Comparison of ENCODE assay signal across 9 mouse cellular contexts in genomic region chr9:108807674-108808073, GRCm38 (mm10). TPM values are rescaled to one million over a fixed set of nuclear protein-coding genes. Genes with fewer than 3 reads are reported as not detected.
DNase-seq lines count a peak whose midpoint lies in the region; ATAC-seq and TF ChIP-seq lines count a peak whose summit lies in the region.
"Had no signal": no experiment of that assay in that cellular context is flagged by ENCODE, and none has a peak within 500 bp of the region (broad histone marks: within the 10 kb centered on the region; RNA-seq: fewer than 3 reads in every experiment).

No protein-coding gene starts in this region.

- H3K27me3 ChIP-seq in heart, embryonic 11.5 days (ENCODE audit: control insufficient read depth, insufficient read depth, low read length), result no peaks in the 10 kb centered on the region
- no peaks in the 10 kb centered on the region for H3K27me3 ChIP-seq in G1E (ENCODE audit: insufficient read depth, low read length)
- H3K27me3 ChIP-seq in hindbrain, embryonic 13.5 days, result no peaks in the 10 kb centered on the region

- no peak overlapping the region for H3K27ac ChIP-seq in heart, embryonic 11.5 days (ENCODE audit: low read depth, low read length)
- peak overlapping the region; percentile 59 for H3K27ac ChIP-seq in hindbrain, embryonic 13.5 days
- no peak overlapping the region for H3K27ac ChIP-seq in left cerebral cortex, adult 2 months

- 67% methylated on average over 5 of the region's 5 CpGs for WGBS in heart, embryonic 11.5 days (ENCODE audit: insufficient replicate concordance)
- 74% methylated on average over 5 of the region's 5 CpGs for WGBS in hindbrain, embryonic 13.5 days

- no peak for DNase-seq in heart, postnatal 25 days (ENCODE audit: low spot score)
- DNase-seq in G1E (ENCODE audit: low spot score), result no peak
- no peak for DNase-seq in left cerebral cortex, adult 2 months (ENCODE audit: extremely low spot score in 1 of 2, low spot score in 2 of 2)
- DNase-seq in layer of hippocampus, postnatal 10 days (ENCODE audit: low spot score in 2 of 2), result no peak
- DNase-seq in adrenal gland, postnatal 25 days, result no peak

- peaks cover 28% of the 10 kb centered on the region for H3K4me1 ChIP-seq in heart, embryonic 11.5 days (ENCODE audit: control insufficient read depth, insufficient read depth, low read length)
- H3K4me1 ChIP-seq in G1E (ENCODE audit: insufficient read depth, low read depth, low read length), result peaks cover 46% of the 10 kb centered on the region
- peaks cover 23% of the 10 kb centered on the region for H3K4me1 ChIP-seq in hindbrain, embryonic 13.5 days (replicated peaks)

- H3K4me3 ChIP-seq in heart, embryonic 11.5 days (ENCODE audit: low read depth, low read length), result no peak overlapping the region
- peak overlapping the region; percentile 96; the same call in 1 of the 2 replicates for H3K4me3 ChIP-seq in G1E (ENCODE audit: low read depth, low read length)
- no peak overlapping the region for H3K4me3 ChIP-seq in hindbrain, embryonic 13.5 days
- H3K4me3 ChIP-seq in left cerebral cortex, adult 2 months, result no peak overlapping the region

- H3K9me3 ChIP-seq in heart, embryonic 11.5 days (replicated peaks; ENCODE audit: control insufficient read depth, low read length), result no peaks in the 10 kb centered on the region
- no peaks in the 10 kb centered on the region for H3K9me3 ChIP-seq in G1E (replicated peaks)
- H3K9me3 ChIP-seq in hindbrain, embryonic 13.5 days, result no peaks in the 10 kb centered on the region
- H3K9me3 ChIP-seq: megakaryocyte, embryonic 14.5 days had no signal

- no peak for ATAC-seq in heart, embryonic 11.5 days (replicated peaks; ENCODE audit: insufficient number of reproducible peaks, low FRiP score, low TSS enrichment)
- ATAC-seq in G1E (ENCODE audit: extremely low read depth, insufficient number of reproducible peaks, low FRiP score, poor library complexity, severe bottlenecking), result no peak
- no peak; the same call in 1 of the 2 replicates for ATAC-seq in hindbrain, embryonic 13.5 days (ENCODE audit: low FRiP score)
- ATAC-seq in megakaryocyte progenitor cell, adult 5-6 weeks (replicated peaks; ENCODE audit: poor library complexity), result peak; percentile 45

- no peak for TF ChIP-seq CTCF in G1E (IDR thresholded peaks at IDR 0.05; ENCODE audit: low read depth, low read length)
- no peak for TF ChIP-seq CTCF in left cerebral cortex, adult 2 months (IDR thresholded peaks at IDR 0.05)

- peak overlapping the region; percentile 93 for H3K4me2 ChIP-seq in heart, embryonic 11.5 days
- no peak overlapping the region for H3K4me2 ChIP-seq in hindbrain, embryonic 13.5 days

- no peak overlapping the region; the same call in 1 of the 2 replicates for H3K9ac ChIP-seq in heart, embryonic 11.5 days (ENCODE audit: low read depth, low read length)
- peak overlapping the region; percentile 25; the same call in 1 of the 2 replicates for H3K9ac ChIP-seq in hindbrain, embryonic 13.5 days

- H3K36me3 ChIP-seq in heart, embryonic 11.5 days (ENCODE audit: control insufficient read depth, insufficient read depth, low read length), result peaks cover 14% of the 10 kb centered on the region; the same call in 1 of the 2 replicates
- H3K36me3 ChIP-seq in G1E (replicated peaks), result peaks cover 83% of the 10 kb centered on the region
- H3K36me3 ChIP-seq in hindbrain, embryonic 13.5 days, result peaks cover 63% of the 10 kb centered on the region

- intact Hi-C loops in heart, postnatal 25 days (cut with DNase I), result loop anchor here (2.0 to 5.0 kb wide), 3 partner anchors 19 to 129 kb away; partner anchors contain the start of genes Celsr3 and Uqcrc1
- intact Hi-C loops in left cerebral cortex, adult 2 months (cut with DNase I), result no loop called here

RNA-seq across cellular contexts. Expression of gene Nckipsd, which starts 0.5 kb away (rescaled TPM):
- polyA plus RNA-seq in heart, embryonic 11.5 days (2014; fragmentation: Nextera tagmentation; extraction: Ambion mirVana), result 7.3 and 9.5 TPM in 2 replicates
- total RNA-seq in heart, postnatal 25 days (2021), result 1 to 10 TPM; 7.9 to 8.3 TPM
- total RNA-seq in G1E (2014; fragmentation: Nextera tagmentation) (4.7 and 6.3 TPM in 2 replicates), G1E (2017) (4.1 and 5.2 TPM in 2 replicates)
- 5.6 and 8.3 TPM in 2 replicates for polyA plus RNA-seq in G1E (2012)
- 25.9 and 30.7 TPM in 2 replicates for polyA plus RNA-seq in hindbrain, embryonic 13.5 days (2015; fragmentation: Nextera tagmentation; extraction: Ambion mirVana)
- total RNA-seq in megakaryocyte progenitor cell, adult 5-6 weeks (2015), result 8.4 and 8.7 TPM in 2 replicates
- 5.0 and 5.5 TPM in 2 replicates for total RNA-seq in megakaryocyte progenitor cell, adult 5-6 weeks (2017)
- 10 to 100 TPM; 64.7 to 68.0 TPM for total RNA-seq in left cerebral cortex, adult 2 months (2021)
- total RNA-seq in layer of hippocampus, postnatal 10 days (2021), result 10 to 100 TPM; 40.7 to 43.4 TPM
- total RNA-seq in adrenal gland, postnatal 25 days (2021), result 7.3 and 10.6 TPM in 2 replicates

RNA-seq across cellular contexts. Expression of gene Celsr3, which starts 18.4 kb away (rescaled TPM):
- 0.04 and 0.10 TPM in 2 replicates for polyA plus RNA-seq in heart, embryonic 11.5 days (2014; fragmentation: Nextera tagmentation; extraction: Ambion mirVana)
- total RNA-seq in heart, postnatal 25 days (2021), result under 1 TPM; 0.03 to 0.23 TPM
- total RNA-seq in G1E (2014; fragmentation: Nextera tagmentation), result not detected in 2 replicates
- 0.11 and 0.12 TPM in 2 replicates for total RNA-seq in G1E (2017)
- polyA plus RNA-seq in G1E (2012), result 0.01 TPM in 1 of 2 replicates, not detected in the other
- polyA plus RNA-seq in hindbrain, embryonic 13.5 days (2015; fragmentation: Nextera tagmentation; extraction: Ambion mirVana), result 13.8 and 14.3 TPM in 2 replicates
- total RNA-seq in megakaryocyte progenitor cell, adult 5-6 weeks (2015), result 4.5 and 5.4 TPM in 2 replicates
- 1.5 and 2.5 TPM in 2 replicates for total RNA-seq in megakaryocyte progenitor cell, adult 5-6 weeks (2017)
- total RNA-seq in left cerebral cortex, adult 2 months (2021), result 10 to 100 TPM; 65.1 to 75.0 TPM
- total RNA-seq in layer of hippocampus, postnatal 10 days (2021), result 10 to 100 TPM; 64.6 to 78.9 TPM
- 4.2 and 5.5 TPM in 2 replicates for total RNA-seq in adrenal gland, postnatal 25 days (2021)

RNA-seq across cellular contexts. Expression of gene Ip6k2, which starts 24.1 kb away (rescaled TPM):
- polyA plus RNA-seq in heart, embryonic 11.5 days (2014; fragmentation: Nextera tagmentation; extraction: Ambion mirVana), result 44.3 and 48.7 TPM in 2 replicates
- total RNA-seq in heart, postnatal 25 days (2021), result 10 to 100 TPM; 21.1 to 26.4 TPM
- 39.0 and 43.0 TPM in 2 replicates for total RNA-seq in G1E (2014; fragmentation: Nextera tagmentation)
- 35.7 and 43.8 TPM in 2 replicates for total RNA-seq in G1E (2017)
- polyA plus RNA-seq in G1E (2012), result 29.4 and 33.6 TPM in 2 replicates
- polyA plus RNA-seq in hindbrain, embryonic 13.5 days (2015; fragmentation: Nextera tagmentation; extraction: Ambion mirVana), result 222 and 228 TPM in 2 replicates
- 12.9 and 21.1 TPM in 2 replicates for total RNA-seq in megakaryocyte progenitor cell, adult 5-6 weeks (2015)
- total RNA-seq in megakaryocyte progenitor cell, adult 5-6 weeks (2017), result 40.9 and 50.6 TPM in 2 replicates
- total RNA-seq in left cerebral cortex, adult 2 months (2021), result 100 to 1,000 TPM; 143 to 164 TPM
- 100 to 1,000 TPM; 180 to 190 TPM for total RNA-seq in layer of hippocampus, postnatal 10 days (2021)
- total RNA-seq in adrenal gland, postnatal 25 days (2021), result 79.3 and 92.7 TPM in 2 replicates

RNA-seq across cellular contexts. Expression of gene Slc26a6, which starts 45.4 kb away (rescaled TPM):
- 6.3 and 7.0 TPM in 2 replicates for polyA plus RNA-seq in heart, embryonic 11.5 days (2014; fragmentation: Nextera tagmentation; extraction: Ambion mirVana)
- 10 to 100 TPM; 27.4 to 28.7 TPM for total RNA-seq in heart, postnatal 25 days (2021)
- total RNA-seq in G1E (2014; fragmentation: Nextera tagmentation) (1.0 and 3.6 TPM in 2 replicates), G1E (2017) (2.3 and 3.1 TPM in 2 replicates)
- 2.4 and 3.5 TPM in 2 replicates for polyA plus RNA-seq in G1E (2012)
- 15.1 and 16.1 TPM in 2 replicates for polyA plus RNA-seq in hindbrain, embryonic 13.5 days (2015; fragmentation: Nextera tagmentation; extraction: Ambion mirVana)
- total RNA-seq in megakaryocyte progenitor cell, adult 5-6 weeks (2015), result 7.2 and 11.7 TPM in 2 replicates
- total RNA-seq in megakaryocyte progenitor cell, adult 5-6 weeks (2017), result 3.0 and 4.7 TPM in 2 replicates
- total RNA-seq in left cerebral cortex, adult 2 months (2021), result 10 to 100 TPM; 17.1 to 17.8 TPM
- 10 to 100 TPM; 35.8 to 38.1 TPM for total RNA-seq in layer of hippocampus, postnatal 10 days (2021)
- 10.3 and 16.4 TPM in 2 replicates for total RNA-seq in adrenal gland, postnatal 25 days (2021)

Comparison
In these comparisons a context has a peak if more than half of its experiments do, and no peak if none do; other contexts are left out.
1. RNA of gene Celsr3, which starts 18.4 kb away (total RNA-seq): 64.6 to 78.9 TPM in layer of hippocampus, postnatal 10 days and 65.1 to 75.0 TPM in left cerebral cortex, adult 2 months; 1.5 to 5.4 TPM in megakaryocyte progenitor cell, adult 5-6 weeks, 4.2 to 5.5 TPM in adrenal gland, postnatal 25 days, 0.03 to 0.23 TPM in heart, postnatal 25 days and 0.11 to 0.12 TPM in G1E; every median in the first group is over 10 times any median in the second.